Mouse (Mus musculus) CH12.LX (cell line): Measurements from ENCODE around the gene Ppil6. TPM values are rescaled to one million over a fixed set of nuclear protein-coding genes. Genes with fewer than 3 reads are reported as not detected.

Experiments used
- DNase-seq: peaks from one replicate; pipeline ENCODE4 v3.0.0-alpha.2; 2013; ENCODE audit errors: extremely low read depth
- H3K27ac ChIP-seq: 2 replicates; pipeline ENCODE4 v1.5.1; 2012; ENCODE audit warnings: low read depth, mild to moderate bottlenecking, control low read depth, moderate library complexity; ENCODE audit not compliant: insufficient read depth
- H3K27me3 ChIP-seq: replicated peaks from 2 replicates; pipeline ENCODE3; 2012; ENCODE audit warnings: inconsistent platforms
- H3K36me3 ChIP-seq, 2 experiments: replicated peaks in 1 of 2; 2 replicates each; pipeline versions ENCODE3 to v1.6.1; 2012; ENCODE audit warnings: inconsistent platforms in 1 of 2, low read length in 1 of 2, mild to moderate bottlenecking in 1 of 2, mixed read lengths in 1 of 2, moderate library complexity in 1 of 2; ENCODE audit not compliant: control insufficient read depth in 1 of 2, insufficient read depth in 1 of 2
- H3K4me1 ChIP-seq, 2 experiments: 2 replicates each; pipeline ENCODE4 v1.6.1; 2012; ENCODE audit warnings: inconsistent platforms in 1 of 2, moderate library complexity in 1 of 2; ENCODE audit not compliant: insufficient read depth in 2 of 2, control insufficient read depth in 1 of 2
- H3K4me2 ChIP-seq: 2 replicates; pipeline ENCODE4 v1.6.1; 2012; ENCODE audit warnings: low read depth, mild to moderate bottlenecking, control low read depth; ENCODE audit not compliant: poor library complexity, insufficient read depth, severe bottlenecking
- H3K4me3 ChIP-seq, 3 experiments: fragments of 150-350 bp in 1 of 3; sonication (generic) in 1 of 3; replicated peaks in 1 of 3; 2 replicates each; pipeline versions ENCODE3 to v1.5.1; 2011 to 2012; ENCODE audit warnings: low read depth in 2 of 3, low read length in 2 of 3, mild to moderate bottlenecking in 2 of 3, moderate library complexity in 2 of 3, control low read depth in 1 of 3, improper control_type of control experiment in 1 of 3, inconsistent platforms in 1 of 3, mixed read lengths in 1 of 3; ENCODE audit not compliant: poor library complexity in 1 of 3
- H3K79me2 ChIP-seq: replicated peaks from 2 replicates; pipeline ENCODE4 v1.6.1; 2012; ENCODE audit warnings: mild to moderate bottlenecking, moderate library complexity; ENCODE audit not compliant: control insufficient read depth, poor library complexity, insufficient read depth, severe bottlenecking; ENCODE audit errors: extremely low read depth
- H3K9ac ChIP-seq: 2 replicates; pipeline ENCODE4 v1.6.1; 2012; ENCODE audit warnings: low read depth, mild to moderate bottlenecking, control low read depth, moderate library complexity; ENCODE audit not compliant: insufficient read depth
- H3K9me3 ChIP-seq: replicated peaks from 2 replicates; pipeline ENCODE3; 2012; ENCODE audit warnings: low read length, inconsistent platforms, mixed read lengths
- CHD1 ChIP-seq: IDR thresholded peaks from 2 replicates; pipeline ENCODE4 v1.6.1; 2012; ENCODE audit warnings: low read depth, low read length, improper control_type of control experiment, inconsistent platforms
- CHD2 ChIP-seq: IDR thresholded peaks from 2 replicates; pipeline ENCODE4 v1.6.1; 2011; ENCODE audit warnings: low read length, improper control_type of control experiment
- CTCF ChIP-seq, 2 experiments: IDR thresholded peaks in 1 of 2; conservative IDR thresholded peaks in 1 of 2; 2 replicates each; pipeline ENCODE4 v1.5.1; 2011 to 2012; ENCODE audit warnings: low read depth in 2 of 2, low read length in 2 of 2, improper control_type of control experiment in 1 of 2, inconsistent platforms in 1 of 2, mild to moderate bottlenecking in 1 of 2, moderate library complexity in 1 of 2
- ELF1 ChIP-seq: IDR thresholded peaks from 2 replicates; pipeline ENCODE4 v1.6.1; 2014; ENCODE audit warnings: low read depth, mild to moderate bottlenecking, inconsistent platforms, low read length, improper control_type of control experiment
- ETS1 ChIP-seq: conservative IDR thresholded peaks from 2 replicates; pipeline ENCODE4 v1.6.1; 2012; ENCODE audit warnings: low read depth, mild to moderate bottlenecking, inconsistent platforms, low read length, improper control_type of control experiment, moderate library complexity
- HCFC1 ChIP-seq: IDR thresholded peaks from 2 replicates; pipeline ENCODE4 v1.6.1; 2012; ENCODE audit warnings: low read depth, mild to moderate bottlenecking, inconsistent platforms, low read length, improper control_type of control experiment
- IRF4 ChIP-seq: IDR thresholded peaks from 2 replicates; pipeline ENCODE4 v1.6.1; 2014; ENCODE audit warnings: low read depth, mild to moderate bottlenecking, inconsistent platforms, low read length, improper control_type of control experiment
- JUN ChIP-seq: IDR thresholded peaks from 2 replicates; pipeline ENCODE4 v1.6.1; 2011; ENCODE audit warnings: low read depth, mild to moderate bottlenecking, low read length, improper control_type of control experiment, moderate library complexity; ENCODE audit not compliant: insufficient read depth
- KAT2A ChIP-seq: IDR thresholded peaks from 2 replicates; pipeline ENCODE4 v1.6.1; 2012; ENCODE audit warnings: low read length, improper control_type of control experiment, inconsistent platforms; ENCODE audit not compliant: insufficient replicate concordance
- MAZ ChIP-seq: IDR thresholded peaks from 2 replicates; pipeline ENCODE4 v1.6.1; 2012; ENCODE audit warnings: low read depth, mild to moderate bottlenecking, inconsistent platforms, low read length, improper control_type of control experiment, moderate library complexity
- MYC ChIP-seq: IDR thresholded peaks from 2 replicates; pipeline ENCODE4 v1.6.1; 2011; ENCODE audit warnings: low read depth, mild to moderate bottlenecking, improper control_type of control experiment, low read length
- NRF1 ChIP-seq: IDR thresholded peaks from 2 replicates; pipeline ENCODE4 v1.6.1; 2014; ENCODE audit warnings: low read depth, mild to moderate bottlenecking, inconsistent platforms, low read length, improper control_type of control experiment, moderate library complexity
- POLR2A ChIP-seq: IDR thresholded peaks from 2 replicates; pipeline ENCODE4 v1.6.1; 2011; ENCODE audit warnings: low read depth, mild to moderate bottlenecking, improper control_type of control experiment, low read length
- RAD21 ChIP-seq: IDR thresholded peaks from 2 replicates; pipeline ENCODE4 v1.6.1; 2011; ENCODE audit warnings: low read depth, mild to moderate bottlenecking, low read length, improper control_type of control experiment, moderate library complexity
- RCOR1 ChIP-seq: conservative IDR thresholded peaks from 2 replicates; pipeline ENCODE4 v1.6.1; 2012; ENCODE audit warnings: low read depth, mild to moderate bottlenecking, inconsistent platforms, low read length, improper control_type of control experiment
- TCF12 ChIP-seq: IDR thresholded peaks from 2 replicates; pipeline ENCODE4 v1.6.1; 2014; ENCODE audit warnings: low read depth, mild to moderate bottlenecking, inconsistent platforms, low read length, improper control_type of control experiment
- UBTF ChIP-seq: IDR thresholded peaks from 2 replicates; pipeline ENCODE4 v1.6.1; 2012; ENCODE audit warnings: low read depth, mild to moderate bottlenecking, inconsistent platforms, low read length, improper control_type of control experiment, moderate library complexity
- ZC3H11A ChIP-seq: IDR thresholded peaks from 2 replicates; pipeline ENCODE4 v1.6.1; 2012; ENCODE audit warnings: low read depth, mild to moderate bottlenecking, inconsistent platforms, low read length, improper control_type of control experiment
- ZMIZ1 ChIP-seq: IDR thresholded peaks from 2 replicates; pipeline ENCODE4 v1.6.1; 2012; ENCODE audit warnings: low read depth, mild to moderate bottlenecking, inconsistent platforms, low read length, improper control_type of control experiment
- ZNF384 ChIP-seq: IDR thresholded peaks from 2 replicates; pipeline ENCODE4 v1.6.1; 2012; ENCODE audit warnings: low read depth, low read length, improper control_type of control experiment, inconsistent platforms
- dilution Hi-C: fragments of 300-500 bp; cut with MboI; formaldehyde crosslinking; loops from 2 replicates; pipeline ENCODE4 v1.14.3; 2020; ENCODE audit warnings: low sequenced_read_pairs; ENCODE audit not compliant: extremely low pct_unique_long_range_greater_than_20kb, extremely low pct_ligation_motif_present
- in situ Hi-C: fragments of 300-500 bp; cut with MboI; formaldehyde crosslinking; loops from 3 replicates; pipeline ENCODE4 v1.14.3; 2019; ENCODE audit warnings: low sequenced_read_pairs, low pct_ligation_motif_present, low pct_unique_long_range_greater_than_20kb, mixed read lengths
- polyA plus RNA-seq: library from polyadenylated mRNA; unstranded; fragments of >175 nt; gene quantifications from 2 replicates; pipeline ENCODE4 v1.2.1, GENCODE M21; 2012; ENCODE audit warnings: low read depth; ENCODE audit not compliant: insufficient read length
- total RNA-seq, 2 experiments: library from RNA; depleted of rRNA; stranded (reverse); fragments of 300-350 nt in 1 of 2; fragments of >200 nt in 1 of 2; gene quantifications; 2 replicates each; pipeline ENCODE4 v1.2.3; 2012 to 2014

Ppil6 gene
- total and polyA plus RNA-seq, 3 experiments, result not detected

DNA sequence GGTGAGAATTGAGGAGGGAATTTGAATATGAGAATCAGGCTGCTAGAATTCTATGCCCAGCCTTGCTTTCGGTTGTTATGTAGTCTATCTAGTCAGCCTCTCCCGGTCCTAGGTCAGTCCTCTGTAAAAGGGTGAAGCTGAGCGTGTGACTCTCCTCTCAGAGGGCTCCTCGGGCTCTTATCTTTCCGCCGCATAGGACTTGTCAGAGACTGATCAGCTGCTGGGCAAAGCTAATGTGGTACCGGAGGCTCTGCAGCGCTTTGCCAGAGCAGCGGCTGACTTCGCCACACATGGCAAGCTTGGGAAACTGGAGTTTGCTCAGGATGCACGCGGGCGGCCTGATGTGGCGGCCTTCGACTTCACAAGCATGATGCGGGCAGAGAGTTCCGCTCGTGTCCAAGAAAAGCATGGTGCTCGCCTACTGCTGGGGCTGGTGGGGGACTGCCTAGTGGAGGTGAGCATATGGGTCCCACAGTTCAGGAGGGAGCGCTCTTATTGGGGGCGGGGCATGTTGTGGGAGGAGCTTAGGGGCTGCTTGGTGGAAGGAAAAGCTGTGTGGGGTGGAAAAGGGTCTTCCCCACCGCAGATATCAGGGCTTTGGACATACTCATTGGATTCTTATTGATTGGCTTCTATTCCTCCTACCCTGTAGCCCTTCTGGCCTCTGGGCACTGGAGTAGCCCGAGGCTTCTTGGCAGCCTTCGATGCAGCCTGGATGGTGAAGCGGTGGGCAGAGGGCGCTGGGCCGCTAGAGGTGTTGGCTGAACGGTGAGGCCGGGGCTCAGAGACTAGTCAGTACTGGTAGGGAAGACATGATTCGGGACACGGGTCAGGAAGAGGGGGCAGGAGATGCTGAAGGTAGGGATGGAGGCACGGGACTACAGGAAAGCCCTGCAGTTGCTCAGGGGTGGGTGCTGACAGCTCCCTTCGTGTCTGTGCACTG lies 9.0 kb upstream of the Ppil6 start:
- dilution Hi-C loops (no loop called here), in situ Hi-C loops (no loop called here)
- Histone ChIP-seq H3K9me3 (no peaks in the 10 kb centered on the region), H3K9ac (no peak overlapping the region), H3K79me2 (0 out of 2 replicates have a peak, but pooled peaks cover 2% of the 10 kb centered on the region), H3K36me3 (peaks cover 68 to 84% of the 10 kb centered on the region in 2 experiments), H3K4me1 (peaks cover 0 to 13% of the 10 kb centered on the region in 2 experiments; a peak in 1 of 4 replicates), H3K27me3 (no peaks in the 10 kb centered on the region), H3K4me3 (no peak overlapping the region), H3K4me2 (no peak overlapping the region), H3K27ac (no peak overlapping the region)
- DNase-seq, result no peak
- TF ChIP-seq HCFC1 (no peak), MYC (no peak), ZNF384 (no peak), ETS1 (no peak), MAZ (no peak), CTCF (conservative IDR thresholded peaks at IDR 0.05 in 1 of 2, IDR thresholded peaks at IDR 0.05 in 1 of 2; ENCODE audit: low read depth in 2 of 2, low read length in 2 of 2) (no peak), IRF4 (no peak), UBTF (no peak), RAD21 (no peak), TCF12 (no peak), KAT2A (no peak), RCOR1 (no peak), ELF1 (no peak), ZC3H11A (no peak), POLR2A (no peak), CHD2 (no peak), JUN (no peak), ZMIZ1 (no peak), CHD1 (no peak)

DNA sequence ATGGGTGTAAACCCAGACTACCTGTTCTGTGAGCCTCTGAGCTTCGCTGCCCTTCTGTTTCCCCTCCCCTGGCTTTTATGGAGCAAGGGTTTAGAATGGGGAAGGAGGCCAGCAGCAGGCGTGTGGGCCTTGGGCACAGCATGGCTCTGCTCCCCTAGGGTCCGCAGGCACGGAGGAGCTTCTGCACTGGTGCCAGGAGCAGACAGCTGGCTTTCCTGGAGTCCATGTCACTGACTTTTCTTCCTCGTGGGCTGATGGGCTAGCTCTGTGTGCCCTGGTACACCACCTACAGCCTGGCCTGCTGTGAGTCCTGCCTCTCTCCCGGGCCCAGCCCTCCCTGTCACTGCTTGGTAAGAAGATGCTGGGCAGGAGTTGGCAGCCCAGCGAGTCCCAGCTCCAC lies 7.8 kb upstream of the Ppil6 start:
- Histone ChIP-seq H3K4me2 (no peak overlapping the region), H3K9ac (no peak overlapping the region), H3K9me3 (no peaks in the 10 kb centered on the region), H3K27me3 (no peaks in the 10 kb centered on the region), H3K4me3 (no peak overlapping the region), H3K36me3 (peaks cover 80 to 96% of the 10 kb centered on the region in 2 experiments), H3K79me2 (no peaks in the 10 kb centered on the region), H3K4me1 (peaks cover 0 to 11% of the 10 kb centered on the region in 2 experiments; a peak in 1 of 4 replicates), H3K27ac (no peak overlapping the region)
- in situ Hi-C loops (no loop called here), dilution Hi-C loops (no loop called here)
- TF ChIP-seq NRF1, result no peak
- no peak for DNase-seq
